Mouse (Mus musculus) myocyte (in vitro differentiated cells): ENCODE data around the gene Vill.

Experiments
- E2F4 ChIP-seq: IDR thresholded peaks from one replicate; pipeline ENCODE4 v1.6.1; 2011; ENCODE audit warnings: mild to moderate bottlenecking, control low read depth, moderate library complexity; ENCODE audit not compliant: insufficient read depth
- MYOG ChIP-seq, 3 experiments: IDR thresholded peaks; one replicate each; pipeline ENCODE4 v1.6.1; 2011; ENCODE audit warnings: control low read depth in 2 of 3, low read depth in 2 of 3, mild to moderate bottlenecking in 2 of 3; ENCODE audit not compliant: insufficient read length in 2 of 3, control insufficient read depth in 1 of 3, insufficient read depth in 1 of 3
- POLR2A ChIP-seq: IDR thresholded peaks from one replicate; pipeline ENCODE4 v1.6.1; 2011; ENCODE audit warnings: low read depth, mild to moderate bottlenecking, control low read depth, moderate library complexity; ENCODE audit not compliant: insufficient read length
- TCF12 ChIP-seq: IDR thresholded peaks from one replicate; pipeline ENCODE4 v1.6.1; 2011; ENCODE audit warnings: mild to moderate bottlenecking, control low read depth; ENCODE audit not compliant: poor library complexity, insufficient read depth, severe bottlenecking
- USF1 ChIP-seq: IDR thresholded peaks from one replicate; pipeline ENCODE4 v1.6.1; 2011; ENCODE audit warnings: low read depth, mild to moderate bottlenecking, control low read depth, moderate library complexity

DNA sequence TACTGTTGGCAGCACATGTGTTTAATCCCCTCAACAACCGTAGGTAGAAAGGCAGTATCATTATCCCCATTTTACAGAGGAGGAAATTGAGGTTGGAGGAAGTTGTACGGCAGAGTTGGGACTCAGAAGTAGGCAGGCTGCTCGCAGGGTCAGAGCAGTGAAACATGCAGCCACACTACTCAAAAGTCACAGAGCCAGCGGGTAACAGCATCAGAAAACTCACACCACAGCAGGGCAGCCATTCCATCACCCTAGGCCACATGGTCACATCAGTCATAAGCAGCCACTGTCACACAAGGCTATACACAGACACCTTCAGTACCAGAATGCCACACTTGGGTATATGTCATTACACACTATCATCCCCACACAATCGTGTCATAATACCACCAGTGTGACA lies 34.7 kb downstream of the Vill start:
- TF ChIP-seq POLR2A = no peak
- no peak for TF ChIP-seq TCF12
- no peak for TF ChIP-seq E2F4
- no peak for TF ChIP-seq USF1
- no peak for TF ChIP-seq MYOG (IDR thresholded peaks at IDR 0.05; ENCODE audit: control insufficient read depth in 1 of 3, insufficient read depth in 1 of 3, insufficient read length in 2 of 3, low read depth in 2 of 3)
